Mouse (Mus musculus) adipocyte (in vitro differentiated cells): ENCODE results near the gene Caps2.
"Not testable (repeated sequence)": the region's sequence is repeated elsewhere in the genome, so short reads cannot be mapped to it uniquely, and the experiment has no call there.

Source experiments
- DNase-seq: peaks from one replicate; pipeline ENCODE4 v3.0.0-alpha.2; 2016; ENCODE audit warnings: low spot score

The Caps2 gene

DNA sequence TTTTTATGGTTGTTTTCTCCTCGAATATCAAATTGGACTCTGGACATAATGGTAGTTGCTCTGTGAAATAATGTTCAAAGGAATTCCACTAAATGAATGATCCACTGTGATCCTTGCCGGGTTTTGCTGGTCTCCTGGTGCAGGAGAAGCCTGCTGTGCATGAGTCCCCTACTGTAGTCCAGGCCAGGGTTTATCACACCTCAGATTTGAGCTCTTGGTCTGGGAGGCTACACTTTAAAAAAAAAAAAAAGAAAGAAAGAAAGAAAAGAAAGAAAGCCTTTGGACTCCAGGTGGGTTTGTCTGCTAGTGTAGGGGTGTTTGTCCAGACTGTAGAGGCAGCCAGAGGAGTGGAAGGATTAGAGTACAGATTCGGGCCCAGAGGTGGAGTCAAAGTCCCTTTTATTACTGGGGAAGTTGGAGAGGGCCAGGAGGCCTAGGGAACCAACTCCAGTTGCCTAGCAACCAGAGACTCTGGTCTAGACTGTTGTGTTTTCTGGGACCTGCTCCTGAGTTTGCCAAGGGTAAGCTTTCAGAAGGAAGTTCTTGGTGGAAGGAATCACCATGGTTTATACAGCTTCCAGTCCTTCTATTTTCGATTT lies at the start of gene Caps2:
Gene Caps2, plus strand, starts transcription at position 454 of the 599 bp plus-strand sequence.
- DNase-seq: peak; percentile 57

DNA sequence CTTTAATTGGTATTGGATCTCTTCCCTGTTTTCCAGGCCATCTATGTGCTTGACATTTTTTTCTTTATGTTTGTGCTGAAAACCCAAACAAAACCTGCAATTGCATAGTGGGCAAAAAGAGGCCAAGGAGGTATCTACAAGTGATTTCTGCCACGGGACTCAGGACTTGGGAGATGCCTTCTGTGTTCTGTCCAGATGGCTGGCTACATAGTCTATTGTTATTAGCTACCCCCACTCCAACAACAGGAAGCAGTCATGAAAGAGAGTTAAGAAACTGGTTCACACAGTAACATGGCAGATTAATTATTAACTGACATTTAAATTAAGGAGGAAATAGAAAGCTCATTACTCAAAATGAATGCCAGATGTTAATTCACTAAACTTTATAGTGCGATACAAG lies 38.3 kb upstream of the Caps2 start:
- DNase-seq: not testable (repeated sequence)

DNA sequence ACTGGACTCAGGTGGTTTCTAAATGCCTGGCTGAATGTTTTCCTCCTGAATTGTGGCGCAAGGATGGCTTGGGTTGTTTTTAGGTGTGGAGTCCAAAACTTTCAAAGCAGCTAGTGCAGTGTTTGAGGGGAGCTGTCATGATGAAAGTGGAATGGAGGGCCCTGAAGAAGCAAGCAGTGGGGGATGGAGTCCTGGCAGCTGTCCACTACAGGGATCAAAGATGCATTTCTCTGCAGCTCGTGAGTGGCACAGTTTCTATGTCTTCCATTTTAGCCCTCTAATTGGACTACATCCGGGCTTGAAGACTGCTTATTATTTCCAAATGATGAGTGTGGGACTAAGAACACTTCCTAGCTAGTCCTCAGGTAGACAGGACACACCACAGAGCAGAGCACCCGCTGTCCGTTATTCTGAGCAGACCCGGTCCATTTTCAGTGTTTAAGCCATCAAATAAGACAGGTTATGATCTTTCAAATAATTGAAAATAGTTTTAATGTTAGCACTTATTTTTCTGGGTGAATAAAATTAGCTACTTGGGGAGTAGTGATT lies 35.7 kb upstream of the Caps2 start:
- not testable (repeated sequence) for DNase-seq

DNA sequence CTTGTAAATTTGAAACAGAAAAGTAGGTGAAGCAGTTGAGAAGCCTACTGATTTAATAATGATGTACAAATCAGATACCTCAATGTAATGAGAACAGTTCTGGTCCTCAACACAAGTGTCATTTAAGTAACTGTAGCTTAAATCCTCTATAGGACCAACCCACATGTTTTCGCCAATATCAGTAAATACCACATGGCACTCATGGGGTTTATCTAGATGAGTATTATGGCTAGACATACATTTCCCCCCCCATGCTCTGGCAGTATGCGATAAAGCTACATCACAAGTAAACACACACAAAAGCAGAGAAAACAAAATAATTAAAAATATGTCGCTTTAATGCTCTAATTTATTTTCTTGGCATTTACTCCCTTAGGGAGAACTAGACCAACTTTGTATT lies 31.2 kb upstream of the Caps2 start:
- DNase-seq: no peak

DNA sequence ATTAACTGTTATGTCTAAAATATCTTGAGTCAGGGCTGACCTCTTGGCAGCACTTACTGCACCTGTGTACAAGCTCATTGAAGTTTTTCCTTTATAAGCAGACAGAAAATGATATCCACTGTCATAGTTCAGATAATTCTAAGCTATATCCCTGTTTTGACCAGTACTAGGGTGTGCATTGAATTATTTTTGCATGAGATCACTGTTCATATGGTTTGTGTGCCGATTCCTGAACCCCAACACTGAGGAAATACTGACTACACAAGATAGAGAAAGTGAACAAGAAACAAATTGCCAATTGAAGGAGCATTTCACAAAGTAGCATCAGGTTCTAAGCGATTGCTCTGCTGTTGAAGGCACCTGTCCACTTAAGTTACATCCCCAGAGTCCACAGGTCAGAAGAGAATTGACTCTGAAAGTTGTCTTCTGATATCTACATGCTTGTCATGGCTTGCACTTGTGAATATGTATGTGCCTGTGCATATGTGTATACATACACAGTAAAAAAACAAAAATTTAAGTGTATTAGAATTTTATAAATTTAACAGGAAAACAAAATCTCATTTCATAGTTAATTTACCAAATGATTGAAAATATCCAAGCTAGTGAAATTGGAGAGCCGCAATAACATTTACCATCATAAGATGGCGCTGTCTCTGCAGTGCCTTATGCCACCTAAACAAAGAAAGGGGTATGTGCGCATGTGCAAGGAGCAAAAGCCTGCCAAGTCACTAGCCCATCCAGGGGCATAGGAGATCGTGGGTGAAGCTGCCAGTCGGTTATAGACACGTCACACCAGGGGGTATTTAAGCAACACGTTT lies 25.2 kb upstream of the Caps2 start:
- DNase-seq: peak; percentile 58

DNA sequence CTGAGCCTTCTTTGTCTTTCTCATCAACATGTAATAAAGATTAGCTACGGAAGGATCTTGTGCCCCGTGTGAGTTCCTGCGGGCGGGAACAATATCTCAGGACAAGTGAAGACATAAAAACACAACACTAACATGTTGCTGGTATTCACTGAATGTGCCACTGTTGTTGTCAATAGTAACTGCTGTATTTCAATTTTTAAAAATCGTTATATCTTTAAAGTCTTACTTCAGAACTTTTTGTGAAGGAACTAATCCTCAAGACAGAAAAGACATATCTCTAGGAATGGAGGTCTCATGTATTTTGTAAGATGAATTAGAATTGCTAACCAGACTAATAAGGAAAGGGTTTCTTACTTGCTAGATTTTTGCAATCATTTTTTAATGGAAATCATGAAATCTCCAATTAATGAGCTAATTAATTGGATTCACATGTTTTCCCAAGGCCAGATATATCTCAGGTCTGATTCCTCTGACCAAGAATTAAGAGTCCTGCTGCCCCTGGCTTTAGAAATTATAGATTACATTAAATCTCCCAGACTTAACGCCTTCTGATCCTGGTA lies 24.5 kb upstream of the Caps2 start:
- no peak for DNase-seq

DNA sequence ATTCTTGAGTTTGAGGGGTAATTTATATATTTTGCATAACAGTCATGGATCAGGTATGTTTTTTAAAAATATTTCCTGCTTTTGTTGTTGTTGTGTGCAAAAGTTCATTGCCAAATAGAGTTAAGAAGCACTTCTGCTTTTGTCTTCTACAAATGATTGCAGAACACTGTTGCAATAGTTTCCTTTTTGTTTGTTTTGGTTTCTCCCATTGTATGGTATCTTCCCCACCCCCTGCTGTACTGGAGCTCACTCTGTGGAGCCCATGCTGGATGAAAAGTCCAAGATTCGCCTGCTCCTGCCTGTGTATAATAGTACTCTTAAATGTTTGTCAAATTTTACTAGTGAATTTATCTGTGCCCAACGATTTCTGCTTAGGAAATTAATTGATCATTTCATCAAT lies 23.6 kb upstream of the Caps2 start:
- peak; percentile 13 for DNase-seq

- DNase-seq: peak; percentile 81
These were observed 3.4 kb upstream of the Caps2 start, which contains the start of gene Glipr1l3 for GRCm38 (mm10) chr10:112159882-112160560. TSS of gene Glipr1l3 (minus strand) at chr10:112160327.

- DNase-seq: not testable (repeated sequence)
These were observed 13.6 kb downstream of the Caps2 start for GRCm38 (mm10) chr10:112177027-112177426.

DNA sequence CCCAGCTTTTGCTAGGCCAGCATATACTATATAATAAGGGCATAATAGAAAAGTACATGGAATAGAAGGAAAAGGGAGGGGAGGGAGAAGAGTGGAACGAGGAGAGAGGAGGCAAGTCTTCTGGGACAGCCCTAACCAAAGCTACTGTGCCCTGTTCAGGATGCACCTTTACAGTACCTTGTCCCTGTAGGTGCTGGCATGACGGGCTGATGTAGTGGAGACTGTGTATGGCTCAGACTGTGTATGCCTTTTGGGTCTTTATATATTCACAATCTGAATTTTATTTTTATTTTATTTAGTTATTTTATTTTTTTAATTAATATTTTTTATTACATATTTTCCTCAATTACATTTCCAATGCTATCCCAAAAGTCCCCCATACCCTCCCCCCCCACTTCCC lies 30.5 kb downstream of the Caps2 start:
- not testable (repeated sequence) for DNase-seq

- DNase-seq: peak; percentile 85
These were observed 40.0 kb downstream of the Caps2 start for GRCm38 (mm10) chr10:112203463-112203862.

DNA sequence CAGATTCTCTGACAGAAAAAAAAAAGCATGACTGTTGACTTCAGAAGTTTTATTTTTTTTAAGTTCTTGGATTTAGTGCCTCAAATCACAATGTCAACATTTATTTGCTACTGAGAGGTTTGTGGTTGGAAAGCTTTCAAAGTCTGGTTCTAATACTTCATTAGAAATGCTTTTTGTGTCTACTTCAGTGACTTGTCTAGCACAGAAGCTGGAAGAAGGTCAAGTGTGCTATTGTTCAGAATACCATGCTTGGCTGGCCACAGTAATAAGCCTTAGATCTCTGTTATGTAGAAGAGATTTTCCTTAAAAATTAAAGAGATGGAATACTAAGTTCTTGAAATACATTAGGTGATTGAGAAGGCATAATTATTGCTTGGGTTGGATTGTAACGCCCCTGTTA lies 63.7 kb downstream of the Caps2 start:
- peak; percentile 44 for DNase-seq

- not testable (repeated sequence) for DNase-seq
These were observed 65.8 kb downstream of the Caps2 start for GRCm38 (mm10) chr10:112229091-112229843.

GRCm38 (mm10) chr10:112232733-112233132 lies 69.3 kb downstream of the Caps2 start:
- DNase-seq: not testable (repeated sequence)

GRCm38 (mm10) chr10:112235396-112235940 lies 72.0 kb downstream of the Caps2 start:
- not testable (repeated sequence) for DNase-seq

DNA sequence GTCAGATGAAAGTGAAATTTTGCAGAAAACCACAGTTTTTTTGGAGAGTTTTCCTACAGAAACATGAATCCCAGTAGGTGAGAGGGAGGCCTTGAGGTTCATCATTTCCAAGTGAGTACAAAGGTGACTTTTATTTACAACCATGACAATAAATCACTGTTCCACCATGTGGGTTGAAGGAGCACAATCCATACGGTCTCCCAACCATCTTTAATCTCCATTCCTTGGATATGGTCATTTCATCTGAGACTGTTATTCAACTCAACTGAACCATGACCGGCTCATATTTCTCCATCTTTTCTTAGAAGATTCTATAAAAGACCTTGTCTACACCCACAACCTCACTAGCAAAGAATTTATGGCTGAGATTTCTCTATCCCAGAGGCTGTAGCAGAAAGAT lies 84.9 kb downstream of the Caps2 start:
- DNase-seq: no peak

- no peak for DNase-seq
These were observed 100.0 kb downstream of the Caps2 start for GRCm38 (mm10) chr10:112263467-112263866.
